Mouse (Mus musculus) kidney, adult 2 months (tissue): ENCODE measurements around the gene Fam163a.

ENCODE experiments used
- CTCF ChIP-seq: fragments of 200-500 bp; conservative IDR thresholded peaks from 2 replicates; pipeline ENCODE4 v1.5.1; 2011; ENCODE audit warnings: low read depth, mild to moderate bottlenecking, control low read depth, low read length, moderate library complexity, mixed read lengths; ENCODE audit not compliant: insufficient read depth, insufficient read length
- POLR2A ChIP-seq: fragments of 200-500 bp; IDR thresholded peaks from one replicate; pipeline ENCODE4 v1.6.1; 2011; ENCODE audit warnings: low read depth, low read length, control low read depth

DNA sequence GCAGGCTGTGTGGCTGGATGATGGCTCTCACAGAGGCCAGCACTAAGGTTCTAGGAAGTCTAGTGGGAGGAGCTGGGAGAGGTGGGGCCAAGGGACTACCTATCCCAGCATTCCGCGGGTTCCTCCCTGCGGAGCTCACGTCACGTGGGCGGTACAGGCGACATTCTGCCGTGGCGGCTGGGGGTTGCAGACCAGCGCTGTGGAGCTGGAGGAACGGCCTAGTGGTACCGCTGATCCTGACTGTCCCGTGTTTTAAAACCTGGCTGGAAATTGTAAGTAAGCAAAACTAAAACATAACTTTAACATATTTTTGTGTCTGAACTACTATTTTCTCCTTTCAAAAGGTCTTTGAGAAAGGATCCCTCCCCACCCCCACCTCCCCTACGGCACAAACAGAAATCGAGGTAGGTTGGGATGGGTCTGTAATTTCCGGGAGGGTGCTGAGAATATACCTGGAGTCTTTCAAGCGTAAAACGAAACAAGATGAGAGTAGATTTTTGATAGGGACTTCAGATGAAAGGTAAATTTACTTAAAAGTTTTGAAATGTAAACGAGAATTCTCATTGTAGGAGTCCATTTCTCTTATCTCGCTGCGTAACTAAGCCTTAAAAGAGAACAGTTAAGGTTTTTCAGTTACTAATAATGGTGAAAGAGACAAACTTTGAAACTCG lies 164.0 kb downstream of the Fam163a start:
- TF ChIP-seq CTCF (0 out of 2 replicates have a peak, but pooled peaks have one; percentile 3), POLR2A (peak; percentile 97)
